Mouse (Mus musculus) G1E (cell line): ENCODE measurements at regions not wholly inside any gene's neighbourhood (a gene's known extent, or its start where the extent isn't known, plus 50 kb on each side); places are given as distances from the start of the nearest gene placed in this dataset.

ENCODE experiments used
- CTCF ChIP-seq: IDR thresholded peaks from 2 replicates; pipeline ENCODE4 v1.5.1; 2012; ENCODE audit warnings: low read depth, low read length, inconsistent platforms, mixed read lengths
- GATA1 ChIP-seq: IDR thresholded peaks from 2 replicates; pipeline ENCODE4 v1.6.1; 2012; ENCODE audit warnings: borderline replicate concordance, low read length, inconsistent platforms, mixed read lengths

DNA sequence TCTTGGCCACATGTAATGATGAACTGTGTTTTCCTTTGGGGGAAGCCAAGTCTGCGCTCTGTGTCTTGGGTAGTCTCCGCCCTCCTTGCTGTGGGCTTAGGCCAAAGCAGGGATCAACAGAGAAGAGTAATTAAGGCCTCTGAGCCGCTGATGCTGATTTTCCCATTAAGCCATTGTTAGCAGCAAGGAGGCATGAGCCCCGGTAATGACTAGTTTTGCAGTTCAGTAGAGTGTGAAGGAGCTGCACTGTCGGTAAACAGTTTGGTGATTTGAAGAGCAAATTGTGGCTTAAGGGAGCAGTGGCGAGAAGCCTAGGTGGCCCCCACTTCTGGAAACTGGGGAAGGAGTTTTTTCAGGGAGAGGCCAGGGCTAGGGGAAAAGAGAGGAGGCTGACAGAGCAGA is 69.2 kb upstream of the Hpcal1 start:
- TF ChIP-seq GATA1 (no peak), CTCF (no peak)
